Mouse (Mus musculus): ENCODE results near the gene Slc25a25. TPM values are rescaled to one million over a fixed set of nuclear protein-coding genes. Genes with fewer than 3 reads are reported as not detected.

Slc25a25 gene
- polyA plus RNA-seq, 1 experiment from 2014 or later, result 11.9 TPM

DNA sequence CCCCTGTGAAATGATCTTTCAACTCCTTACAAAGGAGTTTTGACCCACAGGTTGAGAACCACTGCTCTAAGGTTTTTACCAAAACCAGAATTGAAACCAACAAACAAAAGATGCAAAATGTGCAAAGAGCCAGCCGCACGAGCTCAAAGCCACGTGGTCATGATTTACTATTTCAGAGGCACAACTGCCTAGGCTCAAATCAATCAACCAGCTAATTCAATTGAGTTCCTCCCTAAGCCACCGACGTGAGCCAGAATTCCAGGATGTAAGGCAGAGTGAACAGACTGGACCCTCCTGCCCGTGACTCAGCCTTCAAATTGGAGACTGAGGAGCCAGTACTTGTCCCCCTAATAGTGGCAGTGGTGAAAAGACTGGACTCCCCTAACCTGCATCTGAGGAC, 12.1 kb downstream of the Slc25a25 start:
- no peaks in the 10 kb centered on the region for H3K36me3 ChIP-seq
- no peaks in the 10 kb centered on the region for H3K9me3 ChIP-seq (replicated peaks)
- no peak overlapping the region for H3K4me2 ChIP-seq
- H3K4me3 ChIP-seq, result no peak overlapping the region
- H3K4me1 ChIP-seq, result peaks cover 48% of the 10 kb centered on the region
- no peak for ATAC-seq
- no peak overlapping the region for H3K9ac ChIP-seq
- WGBS (ENCODE audit: insufficient replicate concordance), result 67% methylated on average over 6 of the region's 6 CpGs
- H3K27me3 ChIP-seq (replicated peaks), result no peaks in the 10 kb centered on the region
- no peak overlapping the region for H3K27ac ChIP-seq

- no peak overlapping the region for H3K4me3 ChIP-seq
- no peak overlapping the region for H3K27ac ChIP-seq
- no peaks in the 10 kb centered on the region for H3K36me3 ChIP-seq
- H3K4me1 ChIP-seq, result peaks cover 44% of the 10 kb centered on the region
- no peak overlapping the region for H3K4me2 ChIP-seq
- whole genome bisulfite sequencing (ENCODE audit: insufficient replicate concordance), result 73% methylated on average over 3 of the region's 3 CpGs
- no peaks in the 10 kb centered on the region for H3K27me3 ChIP-seq (replicated peaks)
- no peaks in the 10 kb centered on the region for H3K9me3 ChIP-seq (replicated peaks)
- no peak for ATAC-seq
- no peak overlapping the region for H3K9ac ChIP-seq
Measured at GRCm38 (mm10) chr2:32438733-32439132, 12.5 kb downstream of the Slc25a25 start.

- no peak overlapping the region for H3K4me2 ChIP-seq
- ATAC-seq, result no peak
- no peak overlapping the region for H3K9ac ChIP-seq
- no peaks in the 10 kb centered on the region for H3K36me3 ChIP-seq
- H3K4me1 ChIP-seq, result peaks cover 44% of the 10 kb centered on the region
- no peaks in the 10 kb centered on the region for H3K9me3 ChIP-seq (replicated peaks)
- no peak overlapping the region for H3K4me3 ChIP-seq
- 22% methylated on average over 2 of the region's 2 CpGs for WGBS (ENCODE audit: insufficient replicate concordance)
- no peak overlapping the region for H3K27ac ChIP-seq
- no peaks in the 10 kb centered on the region for H3K27me3 ChIP-seq (replicated peaks)
Measured at GRCm38 (mm10) chr2:32437612-32438166, 13.6 kb downstream of the Slc25a25 start.

DNA sequence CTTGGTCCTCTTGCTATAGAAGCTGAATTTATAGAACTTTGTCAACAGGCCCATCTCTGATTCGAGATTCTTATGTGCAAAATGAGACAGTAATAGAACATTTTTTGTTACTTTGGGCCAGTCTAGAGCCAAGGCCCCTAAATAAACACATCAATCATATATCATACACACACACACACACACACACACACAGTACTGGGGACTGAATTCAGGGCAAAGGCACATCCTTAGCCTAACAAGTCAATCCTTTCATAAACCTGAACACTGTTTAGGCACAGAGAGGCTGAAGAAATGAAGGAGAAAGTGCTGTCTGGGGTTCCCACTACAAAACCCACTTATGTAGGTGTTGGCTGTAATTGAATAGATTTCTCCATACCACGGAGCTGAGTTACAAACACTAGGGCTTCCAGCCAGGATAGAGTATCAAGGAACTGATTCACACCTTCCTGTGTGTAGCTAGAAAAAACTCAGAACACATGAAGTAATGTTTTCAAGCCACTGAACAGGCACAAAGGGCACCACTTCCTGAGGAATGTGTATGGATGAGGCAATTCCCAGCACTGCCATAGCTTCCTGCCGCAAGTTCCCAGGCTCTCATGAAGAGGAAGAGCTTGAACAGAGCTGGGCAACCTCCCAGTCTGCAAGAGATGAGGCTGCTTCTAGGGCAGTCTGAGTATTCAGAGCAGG, 14.4 kb downstream of the Slc25a25 start:
- Histone ChIP-seq H3K27ac (no peak overlapping the region), H3K36me3 (no peaks in the 10 kb centered on the region), H3K27me3 (replicated peaks) (no peaks in the 10 kb centered on the region), H3K4me3 (no peak overlapping the region), H3K4me1 (peaks cover 39% of the 10 kb centered on the region), H3K4me2 (no peak overlapping the region), H3K9me3 (replicated peaks) (no peaks in the 10 kb centered on the region), H3K9ac (no peak overlapping the region)
- ATAC-seq, result no peak
- 47% methylated on average over 3 of the region's 3 CpGs for WGBS (ENCODE audit: insufficient replicate concordance)

DNA sequence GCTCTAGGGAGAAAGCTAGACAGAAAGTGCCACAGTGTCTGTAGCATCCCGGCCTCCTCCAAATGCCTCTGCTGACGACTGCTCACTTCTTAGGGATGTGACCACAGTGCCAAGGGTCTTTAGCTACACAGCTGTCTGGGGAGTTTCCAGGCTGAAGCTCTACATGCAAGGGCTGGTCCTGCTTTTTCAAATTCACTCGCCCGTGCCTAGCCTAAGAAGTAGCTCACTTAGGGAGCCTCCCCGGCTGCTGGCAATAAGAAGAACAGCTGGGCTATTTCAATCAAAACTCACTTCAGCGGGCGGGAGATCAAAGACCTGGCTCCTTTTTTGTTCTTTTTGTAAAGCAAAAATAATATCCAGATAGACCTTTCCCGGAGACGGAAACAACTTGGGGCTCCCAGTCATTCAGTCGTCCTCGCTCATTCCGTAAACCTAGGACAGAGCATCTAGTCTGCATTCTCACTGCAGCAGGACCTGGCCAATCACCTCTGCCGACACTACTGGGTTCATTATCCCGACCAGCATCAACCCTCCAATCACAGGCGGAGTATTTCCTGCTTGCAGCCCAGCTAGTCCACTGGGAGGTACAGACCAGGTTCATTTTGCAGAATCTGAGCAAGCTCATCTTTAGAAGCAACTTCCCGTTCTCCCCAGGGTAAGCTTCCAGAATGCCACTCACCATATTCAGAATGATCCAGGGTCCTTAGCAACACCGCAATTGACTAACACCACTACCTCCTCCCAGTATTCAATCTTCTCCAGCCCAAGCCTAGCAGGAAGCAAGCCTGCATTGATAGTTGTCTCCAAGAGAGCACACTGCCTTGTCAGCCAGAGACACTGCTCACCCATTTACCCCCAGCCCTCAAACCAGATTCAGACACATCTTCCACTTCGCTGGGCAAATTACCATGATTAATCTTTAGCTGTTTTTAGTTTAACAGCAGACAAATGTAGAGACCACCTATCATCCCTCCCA, 20.3 kb downstream of the Slc25a25 start:
- H3K36me3 ChIP-seq, result 0 out of 2 replicates have a peak, but pooled peaks cover 2% of the 10 kb centered on the region
- 51% methylated on average over 18 of the region's 18 CpGs for WGBS (ENCODE audit: insufficient replicate concordance)
- H3K27ac ChIP-seq, result peak overlapping the region; percentile 33; the same call in 1 of the 2 replicates
- H3K27me3 ChIP-seq (replicated peaks), result no peaks in the 10 kb centered on the region
- peak overlapping the region; percentile 32 for H3K4me2 ChIP-seq
- peak overlapping the region; percentile 18 for H3K4me3 ChIP-seq
- H3K9ac ChIP-seq, result no peak overlapping the region; the same call in 1 of the 2 replicates
- ATAC-seq, result no peak
- no peaks in the 10 kb centered on the region for H3K9me3 ChIP-seq (replicated peaks)
- peaks cover 50% of the 10 kb centered on the region for H3K4me1 ChIP-seq

- H3K36me3 ChIP-seq, result 0 out of 2 replicates have a peak, but pooled peaks cover 2% of the 10 kb centered on the region
- WGBS (ENCODE audit: insufficient replicate concordance), result 47% methylated on average over 4 of the region's 4 CpGs
- H3K27ac ChIP-seq, result no peak overlapping the region
- H3K27me3 ChIP-seq (replicated peaks), result no peaks in the 10 kb centered on the region
- no peak overlapping the region for H3K4me3 ChIP-seq
- no peak overlapping the region for H3K9ac ChIP-seq
- H3K4me1 ChIP-seq, result peaks cover 66% of the 10 kb centered on the region
- H3K9me3 ChIP-seq (replicated peaks), result no peaks in the 10 kb centered on the region
- 0 out of 2 replicates have a peak, but pooled peaks have one; percentile 30 for ATAC-seq
- H3K4me2 ChIP-seq, result 0 out of 2 replicates have a peak overlapping the region, but pooled peaks have one; percentile 4
Measured at GRCm38 (mm10) chr2:32429215-32429891, 21.9 kb downstream of the Slc25a25 start.

GRCm38 (mm10) chr2:32428262-32428722, 23.0 kb downstream of the Slc25a25 start:
- 60% methylated on average over 8 of the region's 8 CpGs for WGBS (ENCODE audit: insufficient replicate concordance)

DNA sequence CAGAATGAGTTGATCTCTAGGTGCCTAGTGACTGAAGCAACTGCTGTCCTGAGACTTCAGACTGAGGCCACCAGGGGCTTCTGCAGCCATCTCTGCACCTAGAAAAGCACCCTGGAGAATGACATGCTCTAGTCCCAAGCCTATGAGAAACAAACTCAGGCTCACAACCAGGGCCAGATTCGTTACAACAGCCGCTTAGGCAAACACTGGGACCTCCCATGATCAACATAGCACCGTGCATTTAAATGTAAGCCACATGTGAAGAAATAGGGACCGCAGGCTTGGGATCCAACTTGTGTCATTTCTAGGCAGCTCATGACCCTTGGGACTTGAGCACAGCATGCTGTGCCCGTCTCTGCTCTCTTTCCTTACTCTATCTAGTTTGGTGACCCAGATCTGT, 23.5 kb downstream of the Slc25a25 start:
- Histone ChIP-seq H3K9me3 (replicated peaks) (no peaks in the 10 kb centered on the region), H3K9ac (no peak overlapping the region), H3K4me3 (no peak overlapping the region), H3K27me3 (replicated peaks) (no peaks in the 10 kb centered on the region), H3K27ac (no peak overlapping the region), H3K4me2 (no peak overlapping the region), H3K4me1 (peaks cover 72% of the 10 kb centered on the region), H3K36me3 (0 out of 2 replicates have a peak, but pooled peaks cover 2% of the 10 kb centered on the region)
- no peak for ATAC-seq
- 75% methylated on average over 5 of the region's 5 CpGs for WGBS (ENCODE audit: insufficient replicate concordance)

More at GRCm38 (mm10) chr2:32428262-32428722, 23.0 kb downstream of the Slc25a25 start:
- 0 out of 2 replicates have a peak, but pooled peaks cover 2% of the 10 kb centered on the region for H3K36me3 ChIP-seq
- H3K27ac ChIP-seq, result no peak overlapping the region
- ATAC-seq, result peak; percentile 23; the same call in 1 of the 2 replicates
- no peaks in the 10 kb centered on the region for H3K27me3 ChIP-seq (replicated peaks)
- H3K4me3 ChIP-seq, result no peak overlapping the region
- no peaks in the 10 kb centered on the region for H3K9me3 ChIP-seq (replicated peaks)
- no peak overlapping the region for H3K9ac ChIP-seq
- peak overlapping the region; percentile 4; the same call in 1 of the 2 replicates for H3K4me2 ChIP-seq
- peaks cover 72% of the 10 kb centered on the region for H3K4me1 ChIP-seq

DNA sequence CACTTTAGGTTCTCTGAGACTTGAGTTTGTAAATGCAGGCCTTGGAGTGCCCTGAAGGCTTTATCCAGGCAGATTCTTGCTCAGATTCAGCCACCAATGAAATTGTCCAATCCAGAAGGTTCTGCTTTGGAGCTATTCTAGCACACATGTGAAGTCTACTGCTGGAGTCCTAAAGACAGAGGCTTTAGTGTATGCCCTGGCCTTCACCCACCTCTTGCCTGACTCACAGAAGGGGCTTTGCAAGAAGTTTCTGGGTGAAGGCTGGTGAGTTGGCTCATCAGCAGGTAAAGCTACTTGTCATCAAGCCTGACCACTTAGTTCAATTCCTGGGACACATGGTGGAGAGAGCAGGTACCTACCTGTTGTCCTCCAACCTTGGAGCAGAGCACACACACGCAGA, 25.1 kb downstream of the Slc25a25 start:
- Histone ChIP-seq H3K4me2 (no peak overlapping the region), H3K9me3 (replicated peaks) (no peaks in the 10 kb centered on the region), H3K4me3 (no peak overlapping the region), H3K4me1 (peaks cover 82% of the 10 kb centered on the region), H3K27ac (no peak overlapping the region), H3K36me3 (peaks cover 4% of the 10 kb centered on the region; the same call in 1 of the 2 replicates), H3K9ac (no peak overlapping the region), H3K27me3 (replicated peaks) (no peaks in the 10 kb centered on the region)
- 86% methylated on average over 1 of the region's 1 CpGs for WGBS (ENCODE audit: insufficient replicate concordance)
- no peak for ATAC-seq

- ATAC-seq, result no peak
- H3K4me1 ChIP-seq, result peaks cover 82% of the 10 kb centered on the region
Measured at GRCm38 (mm10) chr2:32425568-32425967, 25.7 kb downstream of the Slc25a25 start.

GRCm38 (mm10) chr2:32424796-32425195, 26.4 kb downstream of the Slc25a25 start:
- ATAC-seq, result no peak
- Histone ChIP-seq H3K27me3 (replicated peaks) (no peaks in the 10 kb centered on the region), H3K36me3 (peaks cover 17% of the 10 kb centered on the region), H3K27ac (peak overlapping the region; percentile 74), H3K9ac (no peak overlapping the region), H3K4me3 (no peak overlapping the region), H3K9me3 (replicated peaks) (no peaks in the 10 kb centered on the region), H3K4me1 (peaks cover 79% of the 10 kb centered on the region), H3K4me2 (no peak overlapping the region)
- 51% methylated on average over 3 of the region's 3 CpGs for WGBS (ENCODE audit: insufficient replicate concordance)

More at GRCm38 (mm10) chr2:32425568-32425967, 25.7 kb downstream of the Slc25a25 start:
- H3K9me3 ChIP-seq (replicated peaks), result no peaks in the 10 kb centered on the region
- H3K4me3 ChIP-seq, result no peak overlapping the region
- WGBS (ENCODE audit: insufficient replicate concordance), result 81% methylated on average over 5 of the region's 5 CpGs
- no peak overlapping the region for H3K4me2 ChIP-seq
- peak overlapping the region; percentile 74 for H3K27ac ChIP-seq
- H3K9ac ChIP-seq, result no peak overlapping the region
- H3K27me3 ChIP-seq (replicated peaks), result no peaks in the 10 kb centered on the region
- H3K36me3 ChIP-seq, result peaks cover 10% of the 10 kb centered on the region

Measured in liver, embryonic 12.5 days (tissue).